Mouse (Mus musculus): Measurements from ENCODE around the gene Ntrk2.

Gene Ntrk2

GRCm38 (mm10) chr13:59110107-59110506 lies 303.7 kb downstream of the Ntrk2 start:
- DNase-seq (ENCODE audit: low read depth, low spot score), result no peak

GRCm38 (mm10) chr13:59114684-59115083 lies 308.3 kb downstream of the Ntrk2 start:
- DNase-seq (ENCODE audit: low read depth, low spot score), result peak; percentile 38

GRCm38 (mm10) chr13:59115551-59115950 lies 309.2 kb downstream of the Ntrk2 start:
- no peak for DNase-seq (ENCODE audit: low read depth, low spot score)

GRCm38 (mm10) chr13:59117233-59117632 lies 310.9 kb downstream of the Ntrk2 start:
- DNase-seq (ENCODE audit: low read depth, low spot score), result peak; percentile 16

GRCm38 (mm10) chr13:59119596-59120394 lies 313.4 kb downstream of the Ntrk2 start:
- no peak for DNase-seq (ENCODE audit: low read depth, low spot score)

- no peak for DNase-seq (ENCODE audit: low read depth, low spot score)
Observed at GRCm38 (mm10) chr13:59143141-59143744, 336.9 kb downstream of the Ntrk2 start.

- DNase-seq (ENCODE audit: low read depth, low spot score), result no peak
Observed at GRCm38 (mm10) chr13:59144321-59144856, 338.0 kb downstream of the Ntrk2 start.

- DNase-seq (ENCODE audit: low read depth, low spot score), result peak; percentile 27
Observed at GRCm38 (mm10) chr13:59145677-59146555, 339.5 kb downstream of the Ntrk2 start.

GRCm38 (mm10) chr13:59146616-59147015 lies 340.2 kb downstream of the Ntrk2 start:
- DNase-seq (ENCODE audit: low read depth, low spot score), result no peak

- DNase-seq (ENCODE audit: low read depth, low spot score), result no peak
Observed at GRCm38 (mm10) chr13:59147976-59148375, 341.6 kb downstream of the Ntrk2 start.

GRCm38 (mm10) chr13:59148793-59149192 lies 342.4 kb downstream of the Ntrk2 start:
- peak; percentile 6 for DNase-seq (ENCODE audit: low read depth, low spot score)

GRCm38 (mm10) chr13:59164015-59164414 lies 357.6 kb downstream of the Ntrk2 start:
- no peak for DNase-seq (ENCODE audit: low read depth, low spot score)

- no peak for DNase-seq (ENCODE audit: low read depth, low spot score)
Observed at GRCm38 (mm10) chr13:59173840-59174239, 367.5 kb downstream of the Ntrk2 start.

- no peak for DNase-seq (ENCODE audit: low read depth, low spot score)
Observed at GRCm38 (mm10) chr13:59176021-59176420, 369.7 kb downstream of the Ntrk2 start.

- DNase-seq (ENCODE audit: low read depth, low spot score), result no peak
Observed at GRCm38 (mm10) chr13:59176485-59176884, 370.1 kb downstream of the Ntrk2 start.

- DNase-seq (ENCODE audit: low read depth, low spot score), result no peak
Observed at GRCm38 (mm10) chr13:59177003-59177402, 370.6 kb downstream of the Ntrk2 start.

GRCm38 (mm10) chr13:59179986-59180385 lies 373.6 kb downstream of the Ntrk2 start:
- DNase-seq (ENCODE audit: low read depth, low spot score), result no peak

- DNase-seq (ENCODE audit: low read depth, low spot score), result no peak
Observed at GRCm38 (mm10) chr13:59180781-59181180, 374.4 kb downstream of the Ntrk2 start.

GRCm38 (mm10) chr13:59181188-59181947 lies 375.0 kb downstream of the Ntrk2 start:
- no peak for DNase-seq (ENCODE audit: low read depth, low spot score)

- peak; percentile 8 for DNase-seq (ENCODE audit: low read depth, low spot score)
Observed at GRCm38 (mm10) chr13:59182630-59183029, 376.3 kb downstream of the Ntrk2 start.

Data from ES-CJ7 (cell line).